ENCODE assay signal across 17 mouse cellular contexts in the genomic region with DNA sequence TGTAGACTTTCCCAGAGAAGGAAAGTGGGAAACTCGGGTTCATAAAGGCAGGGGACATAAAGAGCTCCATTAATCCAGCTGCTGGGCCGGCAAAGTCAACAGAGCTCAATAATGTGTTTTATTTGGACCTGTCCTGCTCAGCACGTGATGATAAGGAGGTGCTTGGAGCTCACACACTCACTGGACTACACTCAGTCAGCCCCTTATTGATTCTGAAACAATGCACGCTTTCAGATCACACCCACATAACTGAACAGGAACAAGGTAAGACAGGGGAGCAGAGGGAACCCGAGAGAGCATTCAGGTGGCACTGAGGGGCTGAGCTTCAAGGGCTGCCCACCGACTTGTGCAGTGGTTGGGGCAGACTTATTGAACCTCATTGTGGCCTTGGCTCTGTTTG.
A peak's percentile ranks its signal among the peaks of the same experiment; 100 is the strongest.
DNase-seq lines count a peak whose midpoint lies in the region; ATAC-seq and TF ChIP-seq lines count a peak whose summit lies in the region.
"Had no signal": no experiment of that assay in that cellular context is flagged by ENCODE, and none has a peak within 500 bp of the region (broad histone marks: within the 10 kb centered on the region; RNA-seq: fewer than 3 reads in every experiment).

No protein-coding gene starts in this region.

- H3K4me1 ChIP-seq in liver, adult 2 months (ENCODE audit: control insufficient read depth, insufficient read depth, low read length), result no peaks in the 10 kb centered on the region; the same call in 1 of the 2 replicates
- H3K4me1 ChIP-seq in intestine, embryonic 16.5 days (ENCODE audit: control insufficient read depth, insufficient read depth, low read length), result peaks cover 32% of the 10 kb centered on the region
- H3K4me1 ChIP-seq in limb, embryonic 12.5 days (replicated peaks), result peaks cover 20% of the 10 kb centered on the region
- peaks cover 41% of the 10 kb centered on the region; the same call in 1 of the 2 replicates for H3K4me1 ChIP-seq in stomach, embryonic 14.5 days (ENCODE audit: control insufficient read depth, insufficient read depth, low read length)
- H3K4me1 ChIP-seq: liver, embryonic 12.5 days; megakaryocyte, embryonic 14.5 days had no signal

- no peaks in the 10 kb centered on the region for H3K27me3 ChIP-seq in liver, adult 2 months (ENCODE audit: control insufficient read depth, insufficient read depth, low read length)
- H3K27me3 ChIP-seq in intestine, embryonic 16.5 days (replicated peaks; ENCODE audit: control insufficient read depth, insufficient read depth, low read length), result no peaks in the 10 kb centered on the region
- no peaks in the 10 kb centered on the region for H3K27me3 ChIP-seq in limb, embryonic 12.5 days
- no peaks in the 10 kb centered on the region for H3K27me3 ChIP-seq in stomach, embryonic 14.5 days (ENCODE audit: control insufficient read depth, insufficient read depth, low read length)
- H3K27me3 ChIP-seq: embryonic facial prominence, embryonic 15.5 days; liver, embryonic 12.5 days; megakaryocyte, embryonic 14.5 days had no signal

- ATAC-seq in intestine, embryonic 16.5 days, result peak; percentile 29; the same call in 1 of the 2 replicates
- ATAC-seq in limb, embryonic 12.5 days (ENCODE audit: insufficient number of reproducible peaks, insufficient read depth, low FRiP score, low TSS enrichment, low read depth), result peak; percentile 26; the same call in 1 of the 2 replicates
- ATAC-seq in stomach, embryonic 14.5 days (ENCODE audit: insufficient number of reproducible peaks, insufficient read depth, low FRiP score, low read depth), result peak; percentile 82
- ATAC-seq in megakaryocyte progenitor cell, adult 5-6 weeks (replicated peaks; ENCODE audit: poor library complexity), result no peak
- ATAC-seq: inflammation-experienced regulatory T-cells, adult 6 months; liver, embryonic 12.5 days had no signal

- H3K36me3 ChIP-seq in liver, adult 2 months (ENCODE audit: control insufficient read depth, insufficient read depth, low read length), result no peaks in the 10 kb centered on the region
- no peaks in the 10 kb centered on the region for H3K36me3 ChIP-seq in intestine, embryonic 16.5 days (ENCODE audit: control insufficient read depth, insufficient read depth, low read length)
- H3K36me3 ChIP-seq in limb, embryonic 12.5 days, result no peaks in the 10 kb centered on the region
- H3K36me3 ChIP-seq in stomach, embryonic 14.5 days (ENCODE audit: control insufficient read depth, insufficient read depth, low read length), result no peaks in the 10 kb centered on the region
- H3K36me3 ChIP-seq: embryonic facial prominence, embryonic 15.5 days; forebrain, embryonic 10.5 days; liver, embryonic 12.5 days had no signal

- no peak overlapping the region for H3K4me3 ChIP-seq in liver, adult 2 months (ENCODE audit: insufficient read depth, low read depth, low read length)
- no peak overlapping the region for H3K4me3 ChIP-seq in intestine, embryonic 16.5 days (ENCODE audit: low read length)
- H3K4me3 ChIP-seq in limb, embryonic 12.5 days (replicated peaks), result no peak overlapping the region
- H3K4me3 ChIP-seq in stomach, embryonic 14.5 days (ENCODE audit: low read depth, low read length), result no peak overlapping the region
- H3K4me3 ChIP-seq: embryonic facial prominence, embryonic 15.5 days; forebrain, embryonic 10.5 days; liver, embryonic 12.5 days; megakaryocyte, embryonic 14.5 days had no signal

- 38% methylated on average over 6 of the region's 6 CpGs for WGBS in liver, adult 2 months
- WGBS in intestine, embryonic 16.5 days, result 45% methylated on average over 6 of the region's 6 CpGs
- 68% methylated on average over 6 of the region's 6 CpGs for WGBS in limb, embryonic 12.5 days
- WGBS in stomach, embryonic 14.5 days, result 60% methylated on average over 6 of the region's 6 CpGs

- TF ChIP-seq POLR2A in liver, adult 2 months (IDR thresholded peaks at IDR 0.05; ENCODE audit: extremely low read depth, insufficient read depth, low read length), result no peak

- H3K9me3 ChIP-seq in intestine, embryonic 16.5 days (ENCODE audit: control insufficient read depth, low read length), result no peaks in the 10 kb centered on the region
- H3K9me3 ChIP-seq in limb, embryonic 12.5 days, result no peaks in the 10 kb centered on the region
- H3K9me3 ChIP-seq in stomach, embryonic 14.5 days (ENCODE audit: control insufficient read depth, low read depth, low read length), result no peaks in the 10 kb centered on the region
- H3K9me3 ChIP-seq: embryonic facial prominence, embryonic 15.5 days; forebrain, embryonic 10.5 days; liver, embryonic 12.5 days had no signal

- H3K27ac ChIP-seq in liver, adult 2 months (replicated peaks; ENCODE audit: insufficient read depth, low read depth, low read length), result no peak overlapping the region
- peak overlapping the region; percentile 53 for H3K27ac ChIP-seq in intestine, embryonic 16.5 days (ENCODE audit: low read length)
- peak overlapping the region; percentile 68 for H3K27ac ChIP-seq in limb, embryonic 12.5 days
- peak overlapping the region; percentile 69; the same call in 1 of the 2 replicates for H3K27ac ChIP-seq in stomach, embryonic 14.5 days (ENCODE audit: low read length)
- H3K27ac ChIP-seq: embryonic facial prominence, embryonic 15.5 days; forebrain, embryonic 10.5 days; liver, embryonic 12.5 days had no signal

- no peak for TF ChIP-seq CTCF in liver, adult 2 months (IDR thresholded peaks at IDR 0.05; ENCODE audit: low read depth, low read length)

- no peaks in the 10 kb centered on the region for H3K79me2 ChIP-seq in liver, adult 2 months (ENCODE audit: control insufficient read depth, insufficient read depth, low read length)

- no peak overlapping the region for H3K9ac ChIP-seq in liver, adult 2 months (ENCODE audit: low read depth, low read length)
- H3K9ac ChIP-seq in intestine, embryonic 16.5 days (ENCODE audit: low read depth, low read length), result no peak overlapping the region
- H3K9ac ChIP-seq in limb, embryonic 12.5 days (replicated peaks), result no peak overlapping the region
- H3K9ac ChIP-seq in stomach, embryonic 14.5 days (replicated peaks; ENCODE audit: low read depth, low read length), result no peak overlapping the region
- H3K9ac ChIP-seq: embryonic facial prominence, embryonic 15.5 days; liver, embryonic 12.5 days had no signal

- DNase-seq in liver, adult 2 months (ENCODE audit: extremely low read depth, low read depth, low spot score), result peak; percentile 4
- no peak for DNase-seq in liver
- no peak for DNase-seq in layer of hippocampus, postnatal 10 days (ENCODE audit: low spot score in 2 of 2)
- DNase-seq: cerebellum, adult 9-11 months; gastrocnemius, postnatal 14 days; kidney, postnatal 25 days; right cerebral cortex, adult 18-20 months; thymus, postnatal 25 days had no signal

- H3K4me2 ChIP-seq in intestine, embryonic 16.5 days (ENCODE audit: low read depth, low read length), result no peak overlapping the region
- H3K4me2 ChIP-seq in limb, embryonic 12.5 days, result no peak overlapping the region
- H3K4me2 ChIP-seq in stomach, embryonic 14.5 days (replicated peaks; ENCODE audit: low read depth, low read length), result no peak overlapping the region
- H3K4me2 ChIP-seq: embryonic facial prominence, embryonic 15.5 days; liver, embryonic 12.5 days had no signal
